Mouse (Mus musculus) forebrain, embryonic 12.5 days (tissue): ENCODE results near the gene Slc9b1. TPM values are rescaled to one million over a fixed set of nuclear protein-coding genes. Genes with fewer than 3 reads are reported as not detected.

Experiments used
- polyA plus RNA-seq: library from polyadenylated mRNA; unstranded; fragments of >200 nt; fragmentation: Nextera tagmentation; extraction: Ambion mirVana; gene quantifications from 2 replicates; pipeline ENCODE4 v1.2.1, GENCODE M21; 2016

Slc9b1 gene
- polyA plus RNA-seq, 1 experiment from 2014 or later, result 0.31 TPM

Other genes starting within 250 kb of the Slc9b1 start
- 43.0 and 45.3 TPM in 2 replicates for gene Cenpe, start 135.5 kb upstream of the Slc9b1 start, polyA plus RNA-seq
- gene Bdh2, start 66.8 kb upstream of the Slc9b1 start, polyA plus RNA-seq, result 4.7 and 5.3 TPM in 2 replicates
- gene Slc9b2, start 40.3 kb upstream of the Slc9b1 start, polyA plus RNA-seq, result 2.1 and 4.3 TPM in 2 replicates
- 92.3 and 93.0 TPM in 2 replicates for gene Cisd2, start 75.9 kb downstream of the Slc9b1 start, polyA plus RNA-seq
- 519 and 542 TPM in 2 replicates for gene Ube2d3, start 90.1 kb downstream of the Slc9b1 start, polyA plus RNA-seq
- 3.6 and 4.6 TPM in 2 replicates for gene Manba, start 137.6 kb downstream of the Slc9b1 start, polyA plus RNA-seq